Mouse (Mus musculus): Measurements from ENCODE around the gene Kif21b. TPM values are rescaled to one million over a fixed set of nuclear protein-coding genes. Genes with fewer than 3 reads are reported as not detected.

Kif21b gene
- polyA plus RNA-seq, 1 experiment from 2014 or later = 0.85 TPM

DNA sequence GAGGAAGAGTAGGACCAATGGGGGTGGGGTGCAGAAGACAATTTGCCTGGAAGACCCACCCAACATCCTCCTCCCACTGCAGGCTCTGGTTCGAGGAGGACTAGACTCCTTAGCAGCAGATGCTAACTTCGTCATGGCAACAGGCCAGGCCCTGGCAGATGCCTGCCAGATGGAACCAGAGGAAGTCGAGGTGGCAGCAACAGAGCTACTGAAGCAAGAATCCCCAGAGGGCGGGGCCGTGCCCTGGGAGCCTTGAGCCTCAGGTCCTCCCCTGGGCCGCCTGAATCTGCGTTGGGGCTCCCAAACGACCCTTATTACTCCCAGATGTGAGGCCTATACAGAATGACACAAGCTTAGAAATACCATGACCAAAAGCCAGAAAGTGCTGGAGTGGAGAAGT is 12.3 kb upstream of the Kif21b start:
- H3K9me3 ChIP-seq (ENCODE audit: low read length) = no peaks in the 10 kb centered on the region
- no peak overlapping the region for H3K9ac ChIP-seq (replicated peaks; ENCODE audit: low read depth)
- no peak for DNase-seq (ENCODE audit: low spot score)
- no peak; the same call in 1 of the 2 replicates for ATAC-seq
- H3K27me3 ChIP-seq (replicated peaks; ENCODE audit: insufficient read depth, low read length) = no peaks in the 10 kb centered on the region
- TF ChIP-seq CTCF (IDR thresholded peaks at IDR 0.05) (no peak), EP300 (IDR thresholded peaks at IDR 0.05) (no peak)
- no peaks in the 10 kb centered on the region for H3K36me3 ChIP-seq (ENCODE audit: insufficient read depth, low read length)
- no peak overlapping the region for H3K4me3 ChIP-seq (ENCODE audit: low read depth, low read length)
- H3K4me2 ChIP-seq (replicated peaks; ENCODE audit: low read depth, low read length) = no peak overlapping the region
- no peak overlapping the region for H3K27ac ChIP-seq (ENCODE audit: low read length)
- no peaks in the 10 kb centered on the region for H3K4me1 ChIP-seq (ENCODE audit: insufficient read depth, low read depth, low read length)
- WGBS = 56% methylated on average over 8 of the region's 8 CpGs

DNA sequence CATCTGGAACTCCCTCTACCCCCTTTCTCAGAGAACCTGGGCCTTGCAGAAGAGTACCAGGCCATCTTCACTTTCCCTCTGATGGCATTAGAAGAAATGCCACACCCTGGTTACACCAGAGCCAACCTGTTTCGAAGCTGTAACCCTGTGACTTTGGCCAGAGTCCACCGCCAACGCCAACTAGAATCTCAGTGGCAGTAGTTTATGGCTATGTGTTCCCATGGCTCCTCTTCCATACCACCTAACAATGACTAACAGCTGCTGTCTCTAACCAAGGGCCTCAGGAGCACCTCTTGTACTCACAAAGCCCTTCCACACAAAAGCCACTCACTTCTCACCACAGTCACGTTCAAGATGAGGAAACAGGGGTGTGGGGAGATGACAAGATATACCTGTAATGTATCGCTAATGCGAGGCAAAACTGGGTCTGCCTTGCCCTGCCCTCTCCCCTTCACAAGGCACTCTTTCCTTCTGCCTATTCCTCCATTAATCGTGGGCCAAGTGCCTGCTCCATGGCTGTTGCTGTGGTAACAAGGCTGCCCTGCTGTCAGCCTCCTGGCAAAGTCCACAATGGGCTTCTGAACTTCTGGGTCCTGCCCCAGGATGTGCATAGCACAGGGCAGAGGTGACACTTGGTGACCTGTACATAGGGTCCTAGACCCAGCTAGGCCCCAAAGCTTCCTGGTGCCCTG is 11.5 kb upstream of the Kif21b start:
- 77% methylated on average over 7 of the region's 7 CpGs for WGBS
- Histone ChIP-seq H3K27me3 (replicated peaks; ENCODE audit: insufficient read depth, low read length) (no peaks in the 10 kb centered on the region), H3K36me3 (ENCODE audit: insufficient read depth, low read length) (no peaks in the 10 kb centered on the region), H3K4me1 (ENCODE audit: insufficient read depth, low read depth, low read length) (no peaks in the 10 kb centered on the region), H3K27ac (ENCODE audit: low read length) (no peak overlapping the region), H3K9ac (replicated peaks; ENCODE audit: low read depth) (no peak overlapping the region), H3K9me3 (ENCODE audit: low read length) (no peaks in the 10 kb centered on the region), H3K4me2 (replicated peaks; ENCODE audit: low read depth, low read length) (no peak overlapping the region), H3K4me3 (ENCODE audit: low read depth, low read length) (no peak overlapping the region)
- ATAC-seq (no peak), DNase-seq (ENCODE audit: low spot score) (no peak)
- TF ChIP-seq CTCF (IDR thresholded peaks at IDR 0.05) (no peak), EP300 (IDR thresholded peaks at IDR 0.05) (no peak)

DNA sequence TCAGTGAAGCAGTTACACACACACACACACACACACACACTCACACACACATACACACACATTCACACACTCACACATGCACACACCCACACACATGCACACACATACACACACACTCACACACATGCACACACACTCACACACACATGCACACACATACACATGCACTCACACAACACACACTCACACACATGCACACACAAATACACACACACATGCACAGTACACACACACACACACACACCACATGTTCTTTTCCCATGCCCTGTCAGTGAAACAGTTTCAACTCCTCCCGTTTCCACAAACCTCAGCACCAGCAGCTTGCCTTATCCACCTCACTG is 11.0 kb upstream of the Kif21b start:
- no peak overlapping the region for H3K4me2 ChIP-seq (replicated peaks; ENCODE audit: low read depth, low read length)
- H3K27me3 ChIP-seq (replicated peaks; ENCODE audit: insufficient read depth, low read length) = no peaks in the 10 kb centered on the region
- H3K4me3 ChIP-seq (ENCODE audit: low read depth, low read length) = no peak overlapping the region
- no peaks in the 10 kb centered on the region for H3K9me3 ChIP-seq (ENCODE audit: low read length)
- TF ChIP-seq CTCF (IDR thresholded peaks at IDR 0.05) (no peak), EP300 (IDR thresholded peaks at IDR 0.05) (no peak)
- no peak overlapping the region for H3K27ac ChIP-seq (ENCODE audit: low read length)
- H3K4me1 ChIP-seq (ENCODE audit: insufficient read depth, low read depth, low read length) = no peaks in the 10 kb centered on the region
- WGBS = 62% methylated on average over 1 of the region's 1 CpGs
- no peak overlapping the region for H3K9ac ChIP-seq (replicated peaks; ENCODE audit: low read depth)
- DNase-seq (ENCODE audit: low spot score) (no peak), ATAC-seq (no peak)
- no peaks in the 10 kb centered on the region for H3K36me3 ChIP-seq (ENCODE audit: insufficient read depth, low read length)

DNA sequence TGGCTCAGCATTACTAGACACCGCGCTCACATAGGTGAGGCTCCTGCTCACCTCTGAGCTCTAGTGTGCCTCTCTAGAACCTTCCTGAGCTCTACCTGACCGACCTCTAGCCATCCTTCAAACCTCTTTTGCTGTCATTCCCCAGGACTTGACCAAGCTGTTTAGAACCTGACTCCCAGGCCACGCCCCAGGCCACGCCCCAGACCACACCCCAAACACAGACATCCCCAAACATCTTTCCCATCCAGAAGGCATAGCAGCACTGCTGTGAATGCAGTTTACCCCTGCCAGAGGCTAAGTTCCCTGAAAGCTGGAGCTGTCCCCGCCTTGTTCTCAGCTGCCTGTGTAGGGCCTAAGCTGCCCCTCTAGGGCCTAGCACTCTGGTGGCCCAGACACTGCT is 10.4 kb upstream of the Kif21b start:
- no peak for ATAC-seq
- H3K4me3 ChIP-seq (ENCODE audit: low read depth, low read length) = no peak overlapping the region
- H3K36me3 ChIP-seq (ENCODE audit: insufficient read depth, low read length) = no peaks in the 10 kb centered on the region
- H3K9me3 ChIP-seq (ENCODE audit: low read length) = no peaks in the 10 kb centered on the region
- no peak for DNase-seq (ENCODE audit: low spot score)
- H3K27ac ChIP-seq (ENCODE audit: low read length) = no peak overlapping the region
- H3K9ac ChIP-seq (replicated peaks; ENCODE audit: low read depth) = no peak overlapping the region
- TF ChIP-seq EP300 (IDR thresholded peaks at IDR 0.05) = no peak
- no peak for TF ChIP-seq CTCF (IDR thresholded peaks at IDR 0.05)
- H3K27me3 ChIP-seq (replicated peaks; ENCODE audit: insufficient read depth, low read length) = no peaks in the 10 kb centered on the region
- no peak overlapping the region for H3K4me2 ChIP-seq (replicated peaks; ENCODE audit: low read depth, low read length)
- 58% methylated on average over 6 of the region's 6 CpGs for WGBS
- no peaks in the 10 kb centered on the region for H3K4me1 ChIP-seq (ENCODE audit: insufficient read depth, low read depth, low read length)

DNA sequence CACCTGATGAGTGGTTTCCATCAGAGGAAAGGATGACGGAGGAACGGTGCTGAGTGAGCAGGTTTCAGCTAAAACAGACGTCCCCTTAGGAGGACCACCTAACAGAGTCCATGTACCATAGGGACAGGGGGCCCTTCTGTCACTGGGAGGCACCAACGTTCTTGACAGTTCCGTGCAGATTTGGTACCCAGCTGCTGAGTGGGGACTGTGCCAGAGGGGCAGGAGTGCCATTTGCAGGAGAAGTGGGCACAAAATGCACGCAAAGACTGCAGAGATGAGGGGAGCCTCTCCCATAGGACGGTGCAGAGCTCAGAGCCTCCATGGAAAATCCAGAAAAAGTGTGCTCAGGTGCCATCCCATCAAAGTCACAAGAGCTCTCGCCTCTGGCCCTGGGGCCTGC is 9.2 kb upstream of the Kif21b start:
- H3K9me3 ChIP-seq (ENCODE audit: low read length) = no peaks in the 10 kb centered on the region
- ATAC-seq = no peak
- no peaks in the 10 kb centered on the region for H3K4me1 ChIP-seq (ENCODE audit: insufficient read depth, low read depth, low read length)
- no peaks in the 10 kb centered on the region for H3K36me3 ChIP-seq (ENCODE audit: insufficient read depth, low read length)
- no peak overlapping the region for H3K27ac ChIP-seq (ENCODE audit: low read length)
- H3K4me3 ChIP-seq (ENCODE audit: low read depth, low read length) = no peak overlapping the region
- no peak for DNase-seq (ENCODE audit: low spot score)
- no peak overlapping the region for H3K4me2 ChIP-seq (replicated peaks; ENCODE audit: low read depth, low read length)
- 81% methylated on average over 8 of the region's 8 CpGs for WGBS
- no peak overlapping the region for H3K9ac ChIP-seq (replicated peaks; ENCODE audit: low read depth)
- no peak for TF ChIP-seq CTCF (IDR thresholded peaks at IDR 0.05)
- no peak for TF ChIP-seq EP300 (IDR thresholded peaks at IDR 0.05)
- no peaks in the 10 kb centered on the region for H3K27me3 ChIP-seq (replicated peaks; ENCODE audit: insufficient read depth, low read length)

DNA sequence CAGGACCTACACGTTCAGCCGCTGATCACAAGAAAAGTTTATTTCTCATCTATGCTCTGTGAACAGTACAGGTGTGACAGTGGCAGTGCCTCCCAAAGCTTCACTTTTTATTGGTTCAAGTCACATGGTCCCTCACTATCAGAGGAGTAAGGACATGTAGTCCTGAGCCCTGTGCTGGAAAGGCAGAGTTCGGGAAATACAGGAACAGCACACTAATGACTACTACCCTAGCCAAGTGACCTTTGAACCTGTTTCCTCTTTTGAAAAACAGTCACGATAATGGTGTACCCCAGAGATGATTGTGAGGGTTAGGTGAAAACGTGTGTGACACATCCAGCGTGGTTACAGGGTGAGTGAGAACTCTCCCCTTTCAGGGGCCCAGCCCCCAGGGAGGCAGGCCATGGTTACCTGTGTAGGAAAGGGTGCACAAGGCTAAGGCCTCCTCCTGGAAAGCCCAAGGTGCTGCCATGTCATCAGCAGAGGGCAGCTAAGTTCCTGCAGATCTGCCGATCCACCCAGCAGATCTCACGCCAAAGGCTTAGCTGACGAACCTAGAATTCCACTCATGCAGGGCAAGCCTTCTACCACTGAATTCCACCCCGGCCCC is 4.9 kb upstream of the Kif21b start:
- WGBS = 71% methylated on average over 10 of the region's 10 CpGs
- H3K9me3 ChIP-seq (ENCODE audit: low read length) = no peaks in the 10 kb centered on the region
- no peak overlapping the region for H3K27ac ChIP-seq (ENCODE audit: low read length)
- no peaks in the 10 kb centered on the region for H3K36me3 ChIP-seq (ENCODE audit: insufficient read depth, low read length)
- no peak overlapping the region for H3K9ac ChIP-seq (replicated peaks; ENCODE audit: low read depth)
- ATAC-seq (no peak), DNase-seq (ENCODE audit: low spot score) (no peak)
- no peak overlapping the region for H3K4me3 ChIP-seq (ENCODE audit: low read depth, low read length)
- no peak overlapping the region for H3K4me2 ChIP-seq (replicated peaks; ENCODE audit: low read depth, low read length)
- TF ChIP-seq CTCF (IDR thresholded peaks at IDR 0.05) = no peak
- no peak for TF ChIP-seq EP300 (IDR thresholded peaks at IDR 0.05)
- H3K27me3 ChIP-seq (replicated peaks; ENCODE audit: insufficient read depth, low read length) = no peaks in the 10 kb centered on the region
- peaks cover 4% of the 10 kb centered on the region; the same call in 1 of the 2 replicates for H3K4me1 ChIP-seq (ENCODE audit: insufficient read depth, low read depth, low read length)
